Mouse (Mus musculus) hindbrain, embryonic 14.5 days (tissue): ENCODE measurements at regions not wholly inside any gene's neighbourhood (a gene's known extent, or its start where the extent isn't known, plus 50 kb on each side); places are given as distances from the start of the nearest gene placed in this dataset.
A peak's percentile ranks its signal among the peaks of the same experiment; 100 is the strongest.

Experiments used
- ATAC-seq: fragments of 200-750 bp; cut with Nextera tagmentation; 2 replicates; pipeline ENCODE4 v1.8.0; 2017; ENCODE audit warnings: moderate number of reproducible peaks, mild to moderate bottlenecking, moderate TSS enrichment, moderate library complexity; ENCODE audit not compliant: low FRiP score
- DNase-seq: peaks from one replicate; pipeline ENCODE4 v3.0.0-alpha.2; 2015; ENCODE audit warnings: low spot score
- H3K27ac ChIP-seq: fragments of 300-500 bp; sonication (generic); 2 replicates; pipeline ENCODE4 v1.5.1; 2014; ENCODE audit warnings: mild to moderate bottlenecking, moderate library complexity
- H3K27me3 ChIP-seq: fragments of 300-500 bp; sonication (generic); 2 replicates; pipeline ENCODE4 v1.6.1; 2014; ENCODE audit warnings: mild to moderate bottlenecking, low read length, mixed read lengths; ENCODE audit not compliant: control insufficient read depth, insufficient read depth
- H3K36me3 ChIP-seq: fragments of 300-500 bp; sonication (generic); replicated peaks from 2 replicates; pipeline ENCODE4 v1.6.1; 2014; ENCODE audit not compliant: control insufficient read depth, insufficient read depth
- H3K4me1 ChIP-seq: fragments of 300-500 bp; sonication (generic); replicated peaks from 2 replicates; pipeline ENCODE4 v1.6.1; 2014; ENCODE audit warnings: antibody characterized with exemption, low read length, mixed read lengths; ENCODE audit not compliant: control insufficient read depth, insufficient read depth
- H3K4me2 ChIP-seq: fragments of 300-500 bp; sonication (generic); replicated peaks from 2 replicates; pipeline ENCODE4 v1.6.1; 2014; ENCODE audit warnings: mild to moderate bottlenecking, moderate library complexity
- H3K4me3 ChIP-seq: fragments of 300-500 bp; sonication (generic); replicated peaks from 2 replicates; pipeline ENCODE4 v1.5.1; 2014; ENCODE audit warnings: mild to moderate bottlenecking, low read length
- H3K9ac ChIP-seq: fragments of 300-500 bp; sonication (generic); 2 replicates; pipeline ENCODE4 v1.6.1; 2014
- H3K9me3 ChIP-seq: fragments of 300-500 bp; sonication (generic); 2 replicates; pipeline ENCODE4 v1.6.1; 2016; ENCODE audit warnings: low read length; ENCODE audit not compliant: control insufficient read depth
- WGBS: fragments of 180-500 bp; shearing (Covaris S2); extraction: QIAGEN DNeasy Blood & Tissue Kit; methylation state at CpG from one replicate; pipeline ENCODE4 v1.1.7; 2014; 5-methylcytosine and 5-hydroxymethylcytosine counted together

DNA sequence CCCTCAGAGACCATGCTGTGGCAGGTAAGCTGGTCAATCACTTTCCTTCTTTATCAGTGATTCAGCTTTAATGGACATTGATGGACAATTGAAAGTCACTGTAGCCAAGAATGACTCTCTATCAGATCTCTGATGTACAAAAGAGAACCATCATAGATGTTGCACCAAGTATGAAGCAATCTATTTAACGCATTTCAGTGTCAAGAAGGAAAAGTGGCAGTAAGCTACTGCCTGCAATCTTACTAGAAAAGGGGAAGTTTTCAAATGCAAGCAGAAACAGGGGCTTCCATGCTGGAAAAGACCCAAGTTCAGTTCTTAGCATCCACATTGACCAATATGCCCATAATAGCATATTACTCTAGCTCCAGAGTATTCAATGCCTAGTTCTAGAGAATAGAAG lies 319.7 kb upstream of the Pitrm1 start:
- Histone ChIP-seq H3K9ac (no peak overlapping the region), H3K27me3 (no peaks in the 10 kb centered on the region), H3K4me3 (no peak overlapping the region), H3K9me3 (no peaks in the 10 kb centered on the region), H3K27ac (no peak overlapping the region), H3K36me3 (no peaks in the 10 kb centered on the region), H3K4me2 (no peak overlapping the region), H3K4me1 (no peaks in the 10 kb centered on the region)
- WGBS = 93% methylated on average over 1 of the region's 1 CpGs
- DNase-seq (no peak), ATAC-seq (no peak)

DNA sequence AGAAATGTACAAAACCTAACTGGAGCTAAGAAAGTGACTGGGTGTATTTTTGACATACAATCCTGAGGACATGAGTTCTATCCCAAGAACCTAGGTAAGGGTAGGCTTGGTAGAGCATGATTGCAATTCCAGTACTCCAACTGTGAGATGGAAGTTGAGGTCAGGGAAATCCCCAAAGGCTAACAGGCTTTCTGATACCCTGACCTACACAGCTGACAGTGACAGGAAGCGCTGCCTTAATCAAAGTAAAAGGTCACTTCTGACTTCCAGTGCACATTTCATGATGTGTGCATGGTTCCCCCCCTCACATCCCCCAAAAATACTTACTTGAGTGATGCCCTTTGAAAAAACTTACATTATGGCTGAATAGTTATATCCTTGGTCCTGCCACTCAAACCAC lies 312.6 kb upstream of the Pitrm1 start:
- WGBS = 90% methylated on average over 1 of the region's 1 CpGs
- ATAC-seq = no peak
- Histone ChIP-seq H3K4me3 (no peak overlapping the region), H3K27ac (no peak overlapping the region), H3K27me3 (no peaks in the 10 kb centered on the region), H3K4me1 (no peaks in the 10 kb centered on the region), H3K9me3 (no peaks in the 10 kb centered on the region), H3K9ac (no peak overlapping the region), H3K4me2 (no peak overlapping the region), H3K36me3 (no peaks in the 10 kb centered on the region)
- no peak for DNase-seq

DNA sequence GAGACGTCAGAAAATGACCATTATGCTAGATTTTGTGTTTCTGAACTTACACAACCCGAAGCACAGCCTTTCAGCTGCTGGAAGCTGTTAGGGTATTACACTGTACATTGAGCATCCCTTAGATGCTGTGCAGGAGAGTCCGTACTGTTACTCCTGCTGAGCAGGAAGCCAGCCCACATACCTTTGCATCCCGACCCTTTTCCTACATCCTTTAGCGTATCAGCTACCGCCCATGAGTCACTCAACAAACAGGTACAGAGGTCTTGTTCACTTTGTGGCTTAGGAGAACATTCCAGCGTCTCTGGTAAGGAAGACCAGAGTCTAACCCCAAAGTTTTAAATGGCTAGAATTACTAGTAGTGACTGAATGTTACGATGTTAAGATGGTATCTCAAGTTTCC lies 311.4 kb upstream of the Pitrm1 start:
- Histone ChIP-seq H3K4me1 (no peaks in the 10 kb centered on the region), H3K4me3 (no peak overlapping the region), H3K4me2 (no peak overlapping the region), H3K9me3 (no peaks in the 10 kb centered on the region), H3K27ac (no peak overlapping the region), H3K27me3 (no peaks in the 10 kb centered on the region), H3K36me3 (no peaks in the 10 kb centered on the region), H3K9ac (no peak overlapping the region)
- ATAC-seq (no peak), DNase-seq (no peak)
- WGBS = 91% methylated on average over 8 of the region's 8 CpGs

DNA sequence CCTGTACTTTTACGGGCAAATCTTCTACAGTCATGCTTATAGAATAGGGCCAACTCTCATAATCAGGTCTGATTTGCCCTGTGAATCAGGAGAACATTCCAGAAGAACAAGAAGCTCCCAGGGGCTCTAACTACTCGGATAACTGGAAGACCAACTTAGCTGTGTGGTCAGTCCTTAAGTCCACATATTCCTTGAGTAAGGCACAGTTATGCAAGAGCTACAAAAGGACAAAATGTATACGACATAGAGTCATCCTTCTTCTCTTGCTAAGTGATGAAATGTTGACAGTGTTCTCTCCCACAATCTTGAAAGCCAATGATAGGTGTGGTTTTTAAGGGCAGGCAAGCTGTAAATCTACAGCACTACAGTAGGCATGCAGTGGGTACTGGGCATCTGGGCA lies 310.7 kb upstream of the Pitrm1 start:
- ATAC-seq = no peak
- Histone ChIP-seq H3K9me3 (no peaks in the 10 kb centered on the region), H3K36me3 (no peaks in the 10 kb centered on the region), H3K9ac (no peak overlapping the region), H3K4me2 (no peak overlapping the region), H3K27me3 (no peaks in the 10 kb centered on the region), H3K4me1 (no peaks in the 10 kb centered on the region), H3K27ac (no peak overlapping the region), H3K4me3 (no peak overlapping the region)
- no peak for DNase-seq
- WGBS = 90% methylated on average over 3 of the region's 3 CpGs

DNA sequence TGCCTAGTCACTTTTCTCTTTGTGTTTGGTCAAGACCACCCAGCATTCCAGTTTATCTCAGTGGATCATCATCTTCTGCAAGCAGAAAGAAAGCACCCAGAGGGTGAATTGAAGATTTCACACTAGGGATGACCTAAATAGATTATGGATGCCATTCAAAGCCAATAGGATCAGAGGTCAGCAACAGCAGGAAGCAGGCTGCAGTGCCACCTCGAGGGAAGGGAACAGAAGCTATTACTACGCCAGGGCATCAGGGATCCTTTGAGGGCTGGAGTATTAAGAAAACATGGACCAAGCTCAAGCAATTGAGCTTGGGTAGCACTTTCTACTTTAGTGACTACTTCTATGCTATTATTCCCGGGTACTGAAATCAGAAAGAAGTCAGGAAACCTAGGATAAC lies 307.1 kb upstream of the Pitrm1 start:
- H3K4me2 ChIP-seq = no peak overlapping the region
- H3K27me3 ChIP-seq = no peaks in the 10 kb centered on the region
- WGBS = 42% methylated on average over 3 of the region's 3 CpGs
- H3K27ac ChIP-seq = no peak overlapping the region
- no peaks in the 10 kb centered on the region for H3K9me3 ChIP-seq
- ATAC-seq = no peak
- no peak overlapping the region for H3K9ac ChIP-seq
- H3K36me3 ChIP-seq = no peaks in the 10 kb centered on the region
- DNase-seq = no peak
- no peaks in the 10 kb centered on the region for H3K4me1 ChIP-seq
- no peak overlapping the region for H3K4me3 ChIP-seq

DNA sequence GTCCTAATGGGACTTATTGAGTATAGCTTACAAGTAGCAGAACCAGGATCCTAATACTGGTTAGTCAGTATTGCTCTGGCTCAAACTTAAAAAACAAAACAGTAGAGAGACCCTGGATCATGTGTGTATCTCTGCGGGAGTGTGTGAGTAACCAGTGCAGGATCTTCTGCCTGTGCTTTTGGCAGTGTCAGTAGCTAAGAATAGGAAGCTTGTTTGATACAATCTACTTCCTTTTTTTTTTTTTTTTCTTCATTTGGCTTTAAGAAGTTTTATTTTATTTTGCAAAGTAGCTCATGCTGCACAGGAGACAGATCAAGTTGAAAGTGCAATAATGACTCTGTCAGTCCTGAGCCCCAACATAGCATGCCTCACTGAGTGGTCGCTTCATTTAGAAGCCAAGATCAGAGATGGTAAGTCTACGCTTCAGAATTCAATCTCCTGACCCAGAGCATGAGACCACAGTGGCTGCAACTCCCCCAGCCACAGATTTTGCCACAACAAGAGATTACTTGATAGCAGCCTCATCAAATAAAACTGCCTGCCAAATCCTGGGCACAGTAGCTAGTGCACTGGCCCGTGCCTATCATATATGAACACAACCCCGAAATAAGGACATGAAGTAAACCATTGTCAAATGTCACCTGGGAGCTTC lies 306.4 kb upstream of the Pitrm1 start:
- Histone ChIP-seq H3K9me3 (no peaks in the 10 kb centered on the region), H3K4me3 (no peak overlapping the region), H3K36me3 (no peaks in the 10 kb centered on the region), H3K27me3 (no peaks in the 10 kb centered on the region), H3K4me1 (no peaks in the 10 kb centered on the region), H3K27ac (no peak overlapping the region), H3K4me2 (no peak overlapping the region), H3K9ac (no peak overlapping the region)
- no peak for ATAC-seq
- 93% methylated on average over 5 of the region's 5 CpGs for WGBS
- DNase-seq = no peak

DNA sequence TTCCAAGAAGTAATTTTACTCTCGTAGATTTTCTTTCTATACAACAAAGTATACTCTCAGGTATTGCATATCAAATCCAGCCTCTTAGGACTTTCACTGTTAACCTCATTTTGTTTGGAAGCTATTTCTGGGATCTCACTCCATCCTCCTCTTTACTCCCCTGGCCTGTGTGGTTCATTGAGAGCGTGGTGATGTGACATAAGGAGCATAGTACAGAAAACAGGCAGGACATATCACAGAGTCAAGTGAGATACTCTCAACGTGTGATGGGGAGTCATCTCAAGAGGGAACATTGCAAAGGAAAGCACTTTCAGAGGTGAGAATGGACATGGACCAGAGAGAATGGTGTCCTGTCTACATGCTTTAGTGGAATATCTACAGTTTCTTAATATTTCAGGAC lies 297.8 kb upstream of the Pitrm1 start:
- Histone ChIP-seq H3K9ac (no peak overlapping the region), H3K27me3 (no peaks in the 10 kb centered on the region), H3K4me3 (no peak overlapping the region), H3K4me1 (peaks cover 10% of the 10 kb centered on the region; the same call in 1 of the 2 replicates), H3K36me3 (no peaks in the 10 kb centered on the region), H3K27ac (no peak overlapping the region), H3K4me2 (no peak overlapping the region), H3K9me3 (no peaks in the 10 kb centered on the region)
- DNase-seq (no peak), ATAC-seq (no peak)
- WGBS = 92% methylated on average over 3 of the region's 3 CpGs

DNA sequence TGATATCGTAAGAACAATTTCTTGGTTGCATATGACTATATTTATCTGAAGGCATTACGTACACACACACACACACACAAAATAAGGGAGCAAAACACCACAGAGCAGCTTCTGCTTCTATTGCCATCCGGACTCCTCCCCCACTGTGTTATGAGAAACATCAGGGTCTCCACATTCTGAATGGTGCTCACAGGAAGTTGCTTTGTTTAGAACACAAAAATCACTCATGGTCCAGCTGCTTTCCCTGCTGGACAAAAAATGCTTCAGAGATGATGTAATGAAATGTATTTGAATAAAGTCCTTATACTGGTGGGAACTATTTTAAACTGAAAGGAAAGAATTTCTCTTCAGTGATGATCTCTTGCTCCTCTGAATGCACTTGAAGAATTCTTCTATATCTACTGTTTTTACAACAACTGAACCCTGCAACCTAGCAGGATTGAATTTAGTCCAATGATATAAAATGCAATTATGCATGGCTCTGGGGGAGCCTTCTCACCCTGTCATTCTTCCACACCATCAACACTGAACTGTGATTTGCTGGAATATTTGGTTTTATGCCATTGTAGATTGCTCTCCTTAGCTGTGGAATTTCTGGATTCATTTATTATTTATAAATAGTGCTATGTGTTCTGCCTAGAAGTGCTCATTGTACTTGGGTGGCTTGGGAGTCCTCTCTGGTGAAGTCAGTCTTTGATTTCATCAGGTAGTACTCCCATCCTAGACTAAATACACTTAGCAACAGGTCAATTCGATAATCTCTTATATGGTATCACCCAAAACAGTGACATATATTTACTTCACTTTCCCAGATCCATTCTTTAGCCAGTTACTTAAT lies 296.7 kb upstream of the Pitrm1 start:
- no peaks in the 10 kb centered on the region for H3K9me3 ChIP-seq
- H3K4me1 ChIP-seq = peaks cover 10% of the 10 kb centered on the region; the same call in 1 of the 2 replicates
- DNase-seq = peak; percentile 55
- ATAC-seq = peak; percentile 72
- no peak overlapping the region for H3K4me3 ChIP-seq
- WGBS = 48% methylated on average over 4 of the region's 4 CpGs
- no peaks in the 10 kb centered on the region for H3K27me3 ChIP-seq
- H3K4me2 ChIP-seq = no peak overlapping the region
- H3K36me3 ChIP-seq = no peaks in the 10 kb centered on the region
- H3K27ac ChIP-seq = no peak overlapping the region
- H3K9ac ChIP-seq = no peak overlapping the region

DNA sequence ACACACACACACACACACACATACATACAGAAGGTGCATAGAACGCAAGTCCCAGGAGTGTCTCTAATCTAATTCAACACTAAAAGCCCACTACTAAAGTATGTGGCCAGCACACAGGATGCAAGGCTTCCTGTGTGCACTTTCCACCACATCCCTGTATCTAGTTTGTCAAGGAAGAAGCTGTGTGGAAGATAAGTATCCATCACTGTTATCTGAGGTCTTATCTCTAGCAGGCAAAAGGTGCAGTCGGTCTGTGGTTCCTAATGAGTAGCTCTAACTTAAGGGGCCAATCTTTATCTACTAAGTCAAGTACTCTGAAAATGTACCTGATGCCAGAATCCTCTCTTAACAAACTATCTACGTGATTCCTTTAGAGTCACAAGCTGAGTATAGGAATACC lies 295.8 kb upstream of the Pitrm1 start:
- H3K9me3 ChIP-seq = no peaks in the 10 kb centered on the region
- no peak for DNase-seq
- no peak overlapping the region for H3K27ac ChIP-seq
- H3K9ac ChIP-seq = no peak overlapping the region
- ATAC-seq = no peak
- H3K4me3 ChIP-seq = no peak overlapping the region
- H3K36me3 ChIP-seq = no peaks in the 10 kb centered on the region
- H3K4me2 ChIP-seq = no peak overlapping the region
- WGBS = 94% methylated on average over 3 of the region's 3 CpGs
- peaks cover 10% of the 10 kb centered on the region; the same call in 1 of the 2 replicates for H3K4me1 ChIP-seq
- H3K27me3 ChIP-seq = no peaks in the 10 kb centered on the region
